Mouse (Mus musculus): ENCODE data around the gene Ccna2.
"Not testable (repeated sequence)": the region's sequence is repeated elsewhere in the genome, so short reads cannot be mapped to it uniquely, and the experiment has no call there.

Gene Ccna2

DNA sequence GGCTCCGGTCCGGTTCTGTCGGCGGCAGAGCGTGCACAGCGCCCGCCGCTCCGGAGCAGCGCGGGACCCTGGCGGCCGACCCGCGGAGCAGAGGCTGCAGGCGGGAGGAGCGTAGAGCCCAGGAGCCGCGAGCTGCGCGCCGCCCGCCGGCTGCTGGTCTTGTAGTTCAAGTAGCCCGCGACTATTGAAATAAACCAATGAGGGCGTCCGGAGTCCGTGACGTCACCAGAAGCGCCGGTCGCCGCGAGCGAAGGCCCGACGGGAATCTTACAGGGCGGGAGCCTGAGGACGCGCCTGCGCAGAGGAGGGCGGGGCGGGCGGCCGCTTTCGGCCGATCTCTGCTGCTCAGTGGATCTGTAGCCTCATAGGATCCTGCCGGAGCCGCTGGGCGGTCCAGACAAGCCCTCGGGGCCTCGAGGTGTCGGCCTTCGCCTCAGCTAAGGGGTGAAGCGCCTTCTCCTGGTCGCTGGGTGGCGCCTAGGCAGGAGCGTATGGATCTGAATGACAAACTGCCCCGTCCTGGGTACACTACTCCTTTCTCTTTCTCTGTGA lies at the start of gene Ccna2:
Ccna2 (minus strand) TSS at position 324 of the 552 bp plus-strand sequence.
- peak; percentile 94 to 97 for DNase-seq (ENCODE audit: low spot score in 2 of 2)

DNA sequence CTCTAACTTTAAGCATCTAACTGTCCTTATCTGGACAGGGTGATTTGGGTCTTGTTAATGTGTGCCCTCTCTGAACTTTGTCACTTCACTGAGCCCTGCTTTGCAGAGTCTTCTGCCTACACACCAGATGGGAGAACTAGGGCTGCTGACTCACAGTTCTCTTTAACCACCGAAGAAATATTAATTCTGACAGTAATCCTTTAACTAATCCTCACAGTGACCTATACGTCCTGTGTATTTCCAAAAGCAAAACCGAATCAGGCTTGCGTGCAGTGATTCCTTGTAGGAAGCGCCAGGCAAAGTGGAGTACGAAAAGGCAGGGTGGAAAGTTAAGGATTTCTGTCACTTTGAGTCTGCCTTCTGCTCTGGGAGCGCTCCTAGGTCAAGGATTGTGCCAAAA lies 46.2 kb upstream of the Ccna2 start:
- DNase-seq (ENCODE audit: low spot score in 2 of 2), result no peak

DNA sequence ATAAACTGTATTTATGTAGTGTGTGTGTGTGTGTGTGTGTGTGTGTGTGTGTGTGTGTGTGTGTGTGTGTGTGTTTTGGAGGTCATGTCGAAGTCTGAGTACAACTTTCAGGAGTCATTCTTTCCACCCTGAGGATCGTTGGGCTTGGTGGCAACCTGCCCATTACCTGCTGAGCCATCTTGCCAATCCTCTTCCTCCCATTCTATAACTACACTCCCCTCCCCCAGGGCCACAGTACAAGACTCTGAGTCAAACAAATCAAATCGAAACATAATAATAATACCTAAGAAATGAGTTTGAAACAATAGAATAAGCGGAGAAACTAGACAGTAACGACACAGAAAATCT lies 41.9 kb upstream of the Ccna2 start:
- no peak for DNase-seq (ENCODE audit: low spot score in 2 of 2)

DNA sequence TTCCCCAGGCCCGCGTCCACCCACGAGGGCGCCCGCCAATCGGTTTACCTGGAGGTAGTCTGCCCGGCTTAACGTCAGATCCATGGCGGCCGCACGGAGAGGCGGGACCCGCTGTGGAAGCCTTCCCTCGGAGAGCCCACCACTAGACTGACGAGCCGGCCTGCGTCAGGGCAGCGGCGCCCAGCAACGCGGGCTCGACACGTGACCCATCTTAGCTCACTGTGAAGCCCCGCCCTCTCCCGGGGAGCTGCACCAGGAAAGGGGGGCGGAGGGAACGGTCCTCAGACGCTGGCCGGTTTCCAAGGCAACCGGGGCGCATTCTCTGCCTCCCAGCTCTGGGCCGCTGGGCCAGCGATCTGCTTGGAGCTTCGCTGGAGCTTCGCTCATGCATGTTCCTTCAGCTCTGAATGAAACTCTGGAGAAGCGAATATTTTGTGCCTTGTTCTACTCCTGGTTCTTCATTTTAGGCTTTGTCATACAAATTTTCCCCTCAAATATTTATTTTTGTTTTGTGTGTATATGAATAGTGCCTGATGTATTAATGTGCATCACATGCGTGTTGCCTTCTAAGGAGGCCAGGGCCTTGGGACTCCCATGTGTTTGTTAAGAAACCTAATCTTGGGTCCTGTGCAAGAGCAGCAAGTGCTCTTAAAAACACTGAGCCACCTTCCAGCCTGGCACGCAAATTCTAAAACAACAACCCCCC lies 41.4 kb upstream of the Ccna2 start, which contains the start of gene Bbs7:
Bbs7 (minus strand) TSS at position 276 of the 706 bp plus-strand sequence.
- DNase-seq (ENCODE audit: low spot score in 2 of 2), result peak; percentile 74 to 79

DNA sequence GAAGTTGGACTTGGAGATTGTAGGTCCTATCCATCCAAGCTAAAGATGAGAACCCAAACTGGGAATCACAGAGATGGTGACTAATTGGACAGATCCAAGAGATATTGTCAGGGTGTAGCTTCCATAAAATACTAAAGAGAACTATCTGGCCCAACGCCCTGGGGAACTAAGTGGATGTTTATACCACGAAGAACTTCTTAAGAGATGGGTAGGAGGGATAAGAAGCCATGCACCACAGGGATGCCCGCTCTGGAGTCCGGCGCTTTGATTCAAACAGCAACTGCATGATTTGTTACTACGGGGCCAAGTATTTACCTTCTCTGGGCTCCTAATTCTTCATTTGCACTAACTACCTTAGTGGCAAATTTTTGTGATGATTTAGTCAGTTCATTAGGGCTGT lies 40.7 kb upstream of the Ccna2 start:
- DNase-seq (ENCODE audit: low spot score in 2 of 2), result no peak

DNA sequence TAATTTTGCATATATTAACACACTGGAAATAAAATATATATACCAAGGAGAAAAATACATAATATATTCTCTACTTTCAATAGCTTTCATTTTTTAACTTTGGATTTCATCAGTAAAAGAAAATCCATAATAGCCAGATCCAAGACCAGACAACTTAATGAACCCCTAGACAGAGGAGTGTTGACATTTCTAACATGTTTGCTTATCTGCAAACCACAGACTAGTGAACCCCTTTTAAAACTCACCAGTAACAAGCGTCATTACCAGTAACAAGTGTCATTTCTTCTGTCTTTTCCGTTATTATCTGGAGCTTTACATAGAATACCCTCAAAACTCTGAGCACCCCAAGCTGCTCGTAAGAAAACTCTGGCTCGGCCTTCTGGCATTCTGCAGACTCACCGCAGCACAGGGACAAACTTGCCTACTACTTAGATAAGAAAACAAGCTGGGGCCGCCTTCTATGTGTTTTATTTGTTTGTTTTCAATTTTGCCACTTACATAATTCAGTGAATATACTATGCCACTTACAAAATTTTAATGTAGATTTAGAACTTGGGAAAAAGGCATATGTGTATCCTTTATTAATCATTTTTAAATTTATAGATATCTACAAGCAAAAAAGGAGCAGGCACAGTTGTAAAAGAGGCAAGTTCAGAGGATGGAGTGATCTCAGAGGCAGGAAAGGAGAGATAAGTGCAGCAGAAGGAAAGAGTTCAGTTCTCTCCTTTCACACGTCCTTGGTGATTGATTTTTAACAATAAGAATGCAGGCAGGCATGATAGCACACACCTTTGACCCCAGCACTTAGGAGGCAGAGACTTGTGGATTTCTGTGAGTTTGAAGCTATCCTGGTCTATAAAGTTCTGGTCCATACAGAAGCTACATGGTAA lies 34.2 kb upstream of the Ccna2 start:
- DNase-seq (ENCODE audit: low spot score in 2 of 2), result no peak

DNA sequence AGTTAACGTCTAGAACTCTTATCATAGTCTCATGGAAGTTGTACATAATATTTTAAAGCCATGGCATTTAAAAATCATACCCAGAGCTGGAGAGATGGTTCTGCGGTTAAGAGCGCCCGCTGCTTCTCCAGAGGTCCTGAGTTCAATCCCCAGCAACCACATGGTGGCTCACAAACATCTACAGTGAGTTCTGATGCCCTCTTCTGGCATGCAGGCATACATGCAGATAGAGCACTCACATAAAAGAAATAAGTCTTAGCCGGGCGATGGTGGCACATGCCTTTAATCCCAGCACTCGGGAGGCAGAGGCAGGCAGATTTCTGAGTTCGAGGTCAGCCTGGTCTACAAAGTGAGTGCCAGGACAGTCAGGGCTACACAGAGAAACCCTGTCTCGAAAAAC lies 27.8 kb upstream of the Ccna2 start:
- DNase-seq (ENCODE audit: low spot score in 2 of 2), result not testable (repeated sequence)

DNA sequence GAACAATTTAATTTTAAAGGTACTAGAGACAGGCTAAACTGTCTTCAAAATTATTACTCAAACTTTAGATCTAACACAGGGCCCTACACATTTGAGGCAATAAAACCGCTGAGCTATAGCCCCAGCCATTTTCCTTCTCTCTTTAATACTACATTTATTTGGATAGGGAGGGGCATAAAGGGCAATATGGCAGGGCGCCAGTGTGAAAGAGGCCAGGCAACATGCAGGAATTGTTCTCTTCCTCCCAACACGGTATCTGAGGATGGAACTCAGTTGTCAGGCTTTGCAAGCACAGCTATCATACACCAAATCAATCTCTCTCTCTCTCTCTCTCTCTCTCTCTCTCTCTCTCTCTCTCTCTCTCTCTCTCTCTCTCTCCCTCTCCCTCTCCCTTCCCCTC lies 26.9 kb upstream of the Ccna2 start:
- no peak for DNase-seq (ENCODE audit: low spot score in 2 of 2)

DNA sequence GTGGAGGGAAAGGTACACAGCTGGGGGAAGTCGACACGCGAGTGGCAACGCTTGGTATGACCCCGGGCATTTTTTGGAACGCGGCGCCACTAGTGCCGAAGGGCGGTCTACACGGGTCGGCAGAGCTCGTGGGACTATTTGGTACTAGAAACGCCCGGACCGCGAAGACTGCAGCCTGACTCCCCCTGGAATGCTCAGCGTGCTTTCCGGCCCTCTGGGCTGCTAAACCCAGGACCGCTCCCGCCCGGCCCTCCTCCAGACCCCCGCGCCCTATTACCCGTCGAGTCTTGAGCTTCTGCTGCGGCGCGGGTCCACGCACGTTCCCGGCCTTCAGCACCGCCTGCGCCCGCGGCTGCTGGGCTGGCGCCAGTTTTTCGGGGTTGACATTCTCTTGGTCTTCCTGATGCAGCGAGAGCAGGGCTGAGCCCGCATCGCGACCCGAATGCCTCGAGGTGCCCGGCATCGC lies 556 bp downstream of the Ccna2 start:
- no peak for DNase-seq (ENCODE audit: low spot score in 2 of 2)

DNA sequence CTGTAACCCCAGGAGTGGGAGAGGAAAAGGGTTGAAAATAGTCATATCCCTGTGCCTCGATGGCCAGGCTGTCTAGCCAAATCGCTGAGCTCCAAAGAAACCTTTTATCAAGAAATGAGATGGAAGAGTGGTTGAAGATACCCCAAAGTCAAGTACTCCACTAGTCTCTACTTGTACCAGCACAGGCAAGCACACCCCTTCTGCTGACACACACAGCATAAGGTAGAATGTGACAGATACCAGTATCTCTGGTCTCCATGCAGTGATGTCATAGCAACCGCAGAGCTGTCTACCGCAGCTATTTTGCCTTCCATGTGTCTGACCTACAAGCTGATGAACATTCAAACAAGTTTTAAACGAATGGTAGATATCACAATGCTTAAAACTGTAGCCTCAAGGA lies 2.1 kb downstream of the Ccna2 start:
- no peak for DNase-seq (ENCODE audit: low spot score in 2 of 2)

DNA sequence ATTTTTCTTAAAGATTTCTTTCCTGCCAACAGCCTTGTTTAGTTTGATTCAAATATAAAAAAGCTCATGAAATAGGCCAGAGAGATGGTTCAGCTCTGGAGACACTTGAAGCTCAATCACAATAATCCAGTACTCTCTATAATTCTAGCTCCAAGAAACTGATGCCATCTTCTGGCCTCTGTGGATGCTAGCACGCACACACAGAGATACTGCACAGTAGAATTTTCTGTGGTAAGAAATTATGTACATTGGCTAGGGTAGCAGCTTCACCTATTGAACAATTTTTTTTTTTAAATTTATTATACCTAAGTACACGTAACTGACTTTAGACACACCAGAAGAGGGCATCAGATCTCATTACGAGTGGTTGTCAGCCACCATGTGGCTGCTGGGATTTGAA lies 8.3 kb downstream of the Ccna2 start:
- no peak for DNase-seq (ENCODE audit: low spot score in 2 of 2)

DNA sequence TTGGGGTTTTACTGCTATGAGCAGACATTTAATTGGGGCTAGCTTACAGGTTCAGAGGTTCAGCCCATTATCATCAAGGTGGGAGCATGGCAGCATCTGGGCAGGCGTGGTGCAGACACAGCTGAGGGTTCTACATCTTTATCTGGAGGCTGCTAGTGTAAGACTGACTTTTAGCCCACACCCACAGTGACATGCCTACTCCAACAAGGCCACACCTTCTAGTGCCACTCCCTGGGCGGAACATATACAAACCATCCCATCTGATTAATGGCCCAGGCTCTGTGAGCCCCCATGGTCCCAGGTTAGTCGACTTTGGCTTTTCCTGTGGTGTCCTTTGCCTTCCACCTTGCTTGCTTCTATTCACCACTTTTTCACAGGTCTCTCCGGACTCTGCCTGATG lies 12.3 kb downstream of the Ccna2 start:
- no peak for DNase-seq (ENCODE audit: low spot score in 2 of 2)

DNA sequence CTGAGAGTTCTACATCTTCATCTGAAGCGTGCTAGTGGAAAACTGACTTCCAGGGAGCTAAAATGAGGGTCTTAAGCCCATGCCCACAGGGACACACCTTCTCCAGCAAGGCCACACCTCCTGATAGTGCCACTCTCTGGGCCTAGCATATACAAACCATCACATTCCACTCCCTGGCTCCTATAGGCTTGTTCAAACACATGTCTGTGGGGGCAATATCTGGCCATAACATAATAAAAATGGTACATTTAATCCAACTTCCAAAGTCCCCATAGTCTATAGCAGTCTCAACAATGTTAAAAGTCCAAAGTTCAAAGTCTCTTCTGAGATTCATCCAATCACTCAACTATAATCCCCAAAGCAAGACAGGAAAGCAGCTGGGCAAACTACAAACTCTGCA lies 14.3 kb downstream of the Ccna2 start:
- DNase-seq (ENCODE audit: low spot score in 2 of 2), result no peak

DNA sequence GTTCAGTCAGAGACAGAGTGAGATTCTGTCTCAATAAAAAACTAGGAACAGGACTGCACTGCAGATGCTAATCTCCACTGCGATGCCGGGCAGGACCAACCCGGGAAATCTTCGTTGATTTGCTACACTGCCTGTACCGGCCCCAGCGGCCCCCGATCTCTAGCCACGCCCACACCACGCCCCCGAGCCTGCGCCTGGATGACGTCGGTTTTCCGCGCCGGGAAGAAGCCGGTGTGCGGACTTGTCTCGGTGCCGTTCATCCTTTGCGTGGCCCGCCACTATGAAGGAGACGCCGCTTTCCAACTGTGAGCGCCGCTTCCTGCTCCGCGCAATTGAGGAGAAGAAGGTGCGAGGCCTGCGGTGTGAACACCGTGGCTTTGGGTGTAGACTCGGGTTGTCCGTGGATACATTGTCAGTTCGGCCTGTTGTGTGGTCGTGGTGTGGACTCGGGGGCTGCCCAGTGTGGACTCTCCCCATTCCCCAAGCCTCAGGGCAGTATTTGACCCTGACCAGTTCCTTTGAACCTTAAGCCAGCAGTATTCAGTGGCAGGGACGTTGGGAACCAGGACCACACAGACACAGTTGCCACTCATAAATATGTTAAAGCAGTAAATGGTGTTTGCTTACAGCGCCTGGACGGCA lies 19.4 kb downstream of the Ccna2 start, which contains the start of gene Exosc9:
Exosc9 (plus strand) TSS at position 201 of the 642 bp plus-strand sequence.
- DNase-seq (ENCODE audit: low spot score in 2 of 2), result peak; percentile 91 to 98

DNA sequence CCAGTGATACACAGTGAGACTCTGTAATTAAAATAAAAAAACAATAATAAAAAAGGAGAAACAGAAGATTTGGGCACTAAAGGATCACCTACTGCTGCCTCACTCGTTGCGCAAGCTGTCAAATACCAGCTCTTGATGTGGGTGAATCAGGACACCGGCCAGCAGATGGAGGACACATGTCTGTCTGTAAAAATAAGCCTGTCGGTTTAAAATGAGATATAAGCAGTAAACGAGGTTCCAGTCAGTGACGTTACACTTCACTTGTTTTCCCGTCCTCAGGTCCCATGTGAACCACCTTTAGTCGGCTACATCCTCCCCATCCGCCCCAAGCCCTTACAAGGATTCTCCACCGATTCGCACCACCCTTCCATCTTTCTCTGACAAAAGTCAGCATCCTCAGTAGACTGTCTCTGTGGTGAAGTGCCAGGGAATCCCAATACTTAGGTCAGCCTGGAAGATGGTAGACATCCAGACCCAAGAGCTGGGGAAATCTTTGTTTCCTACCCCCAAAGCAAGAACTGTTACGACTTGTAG lies 20.0 kb downstream of the Ccna2 start:
- peak in 1 of 2 experiments; percentile 11 for DNase-seq (ENCODE audit: low spot score in 2 of 2)

DNA sequence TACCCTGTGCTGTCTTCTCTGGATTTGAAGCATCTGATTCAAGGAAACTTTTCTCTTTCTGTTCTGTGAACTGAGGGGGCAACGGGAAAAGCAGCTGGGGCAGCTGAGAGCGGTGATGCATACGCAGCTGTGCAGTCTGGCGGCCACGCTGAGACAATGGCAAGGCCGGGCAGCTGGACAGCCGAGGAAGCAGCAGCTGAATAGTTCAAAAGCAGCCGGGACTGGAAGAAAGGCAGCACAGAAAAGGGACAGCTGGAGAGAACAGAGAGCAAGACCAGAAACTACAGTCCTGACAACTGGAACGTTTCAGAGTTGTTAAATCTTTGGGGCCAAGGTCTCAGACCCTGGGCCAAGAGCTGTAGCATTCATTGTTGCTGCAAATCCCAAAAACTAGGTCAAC lies 20.6 kb downstream of the Ccna2 start:
- DNase-seq (ENCODE audit: low spot score in 2 of 2), result peak in 1 of 2 experiments; percentile 20

DNA sequence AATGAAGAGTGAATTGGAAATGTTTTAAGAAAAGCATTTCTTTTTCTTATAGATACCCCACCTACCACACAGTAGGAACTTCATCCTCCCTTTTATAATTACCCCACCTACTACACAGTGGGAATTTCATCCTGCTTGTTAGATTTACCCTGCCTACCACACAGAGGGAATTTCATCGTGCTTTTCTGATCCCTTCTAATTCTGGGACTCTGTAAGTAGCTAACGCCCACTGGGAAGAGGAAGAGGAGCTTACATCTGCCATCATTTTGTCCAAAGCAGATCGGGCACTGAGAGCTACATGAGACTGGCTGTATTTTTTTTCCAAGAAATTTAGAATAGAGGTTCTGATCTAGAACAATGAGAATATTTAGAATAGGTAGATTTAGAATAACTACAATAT lies 27.0 kb downstream of the Ccna2 start:
- no peak for DNase-seq (ENCODE audit: low spot score in 2 of 2)

DNA sequence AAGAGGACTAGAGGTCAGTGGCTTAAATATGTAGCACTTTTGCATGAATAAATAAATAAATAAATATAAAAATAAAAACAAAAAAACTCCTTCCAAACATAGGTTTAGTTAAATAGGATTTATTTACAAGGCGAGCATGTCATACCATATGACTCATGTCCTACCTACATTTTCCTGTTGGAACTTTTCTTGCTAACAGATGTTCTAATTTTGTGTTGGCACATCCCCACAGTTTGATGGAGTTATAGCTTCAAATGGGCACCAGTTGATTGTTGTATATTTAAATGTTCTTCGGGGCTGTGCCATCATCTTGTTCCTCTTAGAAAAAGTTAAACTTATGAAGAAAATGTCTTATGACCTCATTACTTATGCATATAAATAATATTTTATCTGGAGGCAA lies 30.6 kb downstream of the Ccna2 start:
- DNase-seq (ENCODE audit: low spot score in 2 of 2), result no peak

DNA sequence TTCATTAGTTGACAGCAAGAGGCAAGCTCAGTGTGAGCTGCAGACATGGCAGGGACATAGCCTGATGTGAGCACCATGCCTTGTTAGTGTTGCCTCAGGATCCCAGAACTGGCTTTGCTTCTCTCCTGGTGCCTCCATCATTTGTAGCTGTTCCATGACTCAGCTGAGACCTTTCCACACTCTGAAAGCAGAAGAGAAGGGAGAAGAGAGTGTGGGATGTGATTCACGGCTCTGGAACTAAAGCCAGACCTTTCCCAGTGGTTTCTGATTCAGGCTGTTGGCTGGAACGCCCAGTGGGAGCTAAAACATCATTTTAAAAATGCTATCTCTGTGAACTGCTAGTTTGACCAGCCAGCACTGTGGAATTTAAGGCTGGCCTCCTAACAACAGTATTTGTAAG lies 31.2 kb downstream of the Ccna2 start:
- DNase-seq (ENCODE audit: low spot score in 2 of 2), result no peak

DNA sequence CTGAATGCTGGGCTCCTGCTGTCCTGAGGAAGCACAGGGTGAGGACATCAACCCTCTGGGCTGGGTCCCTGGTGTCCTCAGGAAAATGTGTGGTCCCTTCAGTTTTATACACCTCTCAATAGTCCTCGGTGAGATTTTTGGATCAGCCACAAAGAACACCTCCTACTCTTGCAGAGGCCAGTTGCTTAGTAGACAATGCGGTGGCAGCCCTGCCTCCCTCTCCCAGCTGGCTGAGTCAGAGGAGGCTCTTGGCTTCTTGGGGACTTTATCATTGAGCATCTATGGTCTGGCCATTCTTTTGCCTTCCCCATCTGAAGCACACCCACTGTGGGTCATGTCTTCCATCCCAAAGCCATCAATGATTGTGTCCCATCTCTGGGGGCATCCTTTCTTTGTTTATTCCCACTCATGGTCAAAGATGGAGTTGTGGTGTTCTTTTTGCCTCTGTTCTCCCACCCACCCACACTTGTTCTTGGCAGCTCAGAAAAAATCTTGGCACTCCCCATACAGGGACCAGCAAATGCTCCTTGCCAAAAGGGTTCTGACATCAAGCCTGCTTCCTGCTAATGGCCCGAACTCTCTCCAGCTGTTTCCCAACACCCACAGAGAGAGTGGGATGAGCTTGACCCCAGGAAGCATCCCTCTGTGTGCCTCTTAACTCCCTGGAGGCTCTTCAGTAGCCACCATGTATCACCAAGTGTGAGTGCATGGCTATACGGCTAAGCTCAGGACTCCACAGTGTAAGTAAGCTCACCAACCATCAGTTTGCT lies 34.1 kb downstream of the Ccna2 start:
- DNase-seq (ENCODE audit: low spot score in 2 of 2), result no peak

DNA sequence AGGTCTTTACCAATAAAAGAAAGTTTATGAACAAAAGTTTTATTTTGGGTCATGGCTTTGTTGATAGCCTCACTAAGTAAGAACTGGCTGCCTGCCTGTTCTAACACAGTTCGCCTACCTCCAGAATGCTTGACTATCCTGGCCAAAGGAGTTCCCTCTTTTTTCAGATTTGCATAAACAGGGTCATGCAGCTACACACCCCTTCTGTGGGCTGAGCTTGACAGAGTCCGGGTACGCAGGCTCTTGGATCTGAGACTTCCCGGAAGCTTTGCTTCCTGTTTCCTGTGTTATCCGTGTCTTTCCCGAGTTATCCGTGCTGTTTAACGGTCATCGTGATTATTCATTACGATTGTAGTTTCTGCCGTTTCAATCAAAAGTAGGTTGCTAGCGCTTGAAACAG lies 35.9 kb downstream of the Ccna2 start:
- DNase-seq (ENCODE audit: low spot score in 2 of 2), result no peak

Measured in urinary bladder, adult 18-20 months (tissue).